In the genomic region with DNA sequence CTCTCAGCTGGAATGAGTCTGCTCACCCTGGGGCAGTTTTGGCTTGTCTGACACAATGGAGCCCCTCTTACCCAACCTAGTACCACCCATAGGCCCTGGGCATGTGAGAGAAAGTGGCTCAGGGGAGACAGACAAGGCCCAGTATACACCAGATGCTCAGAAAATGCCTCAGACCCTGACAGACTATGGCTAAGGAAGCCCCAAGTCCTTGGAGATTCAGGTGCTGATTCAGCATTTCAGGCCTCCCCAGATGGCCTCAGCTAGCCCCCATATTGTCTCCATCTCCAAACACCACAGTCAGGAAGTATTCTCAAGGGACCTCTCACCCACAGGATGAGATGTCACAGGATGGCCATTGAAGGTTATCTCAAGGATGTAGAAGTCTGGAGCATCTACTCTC, we compare ENCODE assay signal across 18 mouse cellular contexts. TPM values are rescaled to one million over a fixed set of nuclear protein-coding genes. Genes with fewer than 3 reads are reported as not detected.
DNase-seq lines count a peak whose midpoint lies in the region; ATAC-seq and TF ChIP-seq lines count a peak whose summit lies in the region.
"Had no signal": no experiment of that assay in that cellular context is flagged by ENCODE, and none has a peak within 500 bp of the region (broad histone marks: within the 10 kb centered on the region; RNA-seq: fewer than 3 reads in every experiment).

No protein-coding gene starts in this region.

- H3K4me1 ChIP-seq in forebrain, embryonic 15.5 days: peaks cover 52% of the 10 kb centered on the region
- H3K4me1 ChIP-seq in forebrain, embryonic 13.5 days: peaks cover 52% of the 10 kb centered on the region
- H3K4me1 ChIP-seq in neural tube, embryonic 12.5 days: peaks cover 38% of the 10 kb centered on the region
- H3K4me1 ChIP-seq in midbrain, embryonic 12.5 days: peaks cover 47% of the 10 kb centered on the region
- H3K4me1 ChIP-seq in olfactory bulb, adult 2 months (ENCODE audit: control insufficient read depth, insufficient read depth, low read length): peaks cover 57% of the 10 kb centered on the region
- H3K4me1 ChIP-seq: kidney, embryonic 15.5 days; limb, embryonic 10.5 days; liver, embryonic 12.5 days; stomach, embryonic 15.5 days had no signal

- no peak overlapping the region for H3K9ac ChIP-seq in forebrain, embryonic 15.5 days (replicated peaks)
- no peak overlapping the region for H3K9ac ChIP-seq in forebrain, embryonic 13.5 days
- H3K9ac ChIP-seq in neural tube, embryonic 12.5 days: no peak overlapping the region
- H3K9ac ChIP-seq in midbrain, embryonic 12.5 days (replicated peaks): no peak overlapping the region
- H3K9ac ChIP-seq: kidney, embryonic 15.5 days; liver, embryonic 12.5 days; lung, embryonic 14.5 days; stomach, embryonic 15.5 days had no signal

- no peaks in the 10 kb centered on the region for H3K9me3 ChIP-seq in forebrain, embryonic 15.5 days
- H3K9me3 ChIP-seq in forebrain, embryonic 13.5 days (replicated peaks): no peaks in the 10 kb centered on the region
- H3K9me3 ChIP-seq in neural tube, embryonic 12.5 days: no peaks in the 10 kb centered on the region
- H3K9me3 ChIP-seq in midbrain, embryonic 12.5 days: no peaks in the 10 kb centered on the region
- H3K9me3 ChIP-seq: kidney, embryonic 15.5 days; limb, embryonic 10.5 days; liver, embryonic 12.5 days; stomach, embryonic 15.5 days had no signal

- no peak overlapping the region for H3K4me2 ChIP-seq in forebrain, embryonic 15.5 days (replicated peaks)
- H3K4me2 ChIP-seq in forebrain, embryonic 13.5 days: no peak overlapping the region
- H3K4me2 ChIP-seq in neural tube, embryonic 12.5 days (replicated peaks): no peak overlapping the region
- H3K4me2 ChIP-seq in midbrain, embryonic 12.5 days (replicated peaks): no peak overlapping the region
- H3K4me2 ChIP-seq: kidney, embryonic 15.5 days; liver, embryonic 12.5 days; lung, embryonic 14.5 days; stomach, embryonic 15.5 days had no signal

- H3K4me3 ChIP-seq in forebrain, embryonic 15.5 days: no peak overlapping the region
- no peak overlapping the region for H3K4me3 ChIP-seq in forebrain, embryonic 13.5 days
- H3K4me3 ChIP-seq in neural tube, embryonic 12.5 days: no peak overlapping the region
- H3K4me3 ChIP-seq in midbrain, embryonic 12.5 days: no peak overlapping the region
- no peak overlapping the region for H3K4me3 ChIP-seq in olfactory bulb, adult 2 months (ENCODE audit: insufficient read depth, low read depth, low read length)
- H3K4me3 ChIP-seq: kidney, embryonic 15.5 days; limb, embryonic 10.5 days; liver, embryonic 12.5 days; stomach, embryonic 15.5 days had no signal

- no peak for DNase-seq in neural tube, embryonic 10.5 days (ENCODE audit: extremely low spot score, low spot score)
- no peak for DNase-seq in adrenal gland, adult 2 months
- no peak for DNase-seq in frontal cortex, adult 2 months (ENCODE audit: extremely low spot score in 1 of 2, low spot score in 1 of 2)
- DNase-seq: cerebellum, postnatal 25 days; heart, adult 18-20 months; lung, embryonic 14.5 days; spleen, adult 18-20 months; thymus, adult 2 months had no signal

- TF ChIP-seq POLR2A in olfactory bulb, adult 2 months (IDR thresholded peaks at IDR 0.05; ENCODE audit: insufficient read depth, low read depth, low read length): no peak

- H3K27ac ChIP-seq in forebrain, embryonic 15.5 days (replicated peaks): peak overlapping the region; percentile 84; the same call in 1 of the 2 replicates
- no peak overlapping the region for H3K27ac ChIP-seq in forebrain, embryonic 13.5 days
- no peak overlapping the region for H3K27ac ChIP-seq in neural tube, embryonic 12.5 days
- peak overlapping the region; percentile 88 for H3K27ac ChIP-seq in midbrain, embryonic 12.5 days (replicated peaks)
- H3K27ac ChIP-seq in olfactory bulb, adult 2 months (ENCODE audit: insufficient read depth, low read depth, low read length): 0 out of 2 replicates have a peak overlapping the region, but pooled peaks have one; percentile 12
- H3K27ac ChIP-seq: kidney, embryonic 15.5 days; limb, embryonic 10.5 days; liver, embryonic 12.5 days; stomach, embryonic 15.5 days had no signal

- no peak for ATAC-seq in forebrain, embryonic 15.5 days (replicated peaks)
- no peak for ATAC-seq in forebrain, embryonic 13.5 days
- 0 out of 2 replicates have a peak, but pooled peaks have one; percentile 31 for ATAC-seq in neural tube, embryonic 12.5 days (ENCODE audit: low FRiP score, low read depth)
- ATAC-seq in midbrain, embryonic 12.5 days (ENCODE audit: low FRiP score, low read depth): no peak
- ATAC-seq: liver, embryonic 12.5 days had no signal

- H3K27me3 ChIP-seq in forebrain, embryonic 15.5 days: no peaks in the 10 kb centered on the region
- no peaks in the 10 kb centered on the region for H3K27me3 ChIP-seq in forebrain, embryonic 13.5 days
- no peaks in the 10 kb centered on the region for H3K27me3 ChIP-seq in neural tube, embryonic 12.5 days (replicated peaks)
- H3K27me3 ChIP-seq in midbrain, embryonic 12.5 days: no peaks in the 10 kb centered on the region

- no peaks in the 10 kb centered on the region for H3K36me3 ChIP-seq in forebrain, embryonic 15.5 days
- H3K36me3 ChIP-seq in forebrain, embryonic 13.5 days (ENCODE audit: poor library complexity, severe bottlenecking): no peaks in the 10 kb centered on the region
- no peaks in the 10 kb centered on the region for H3K36me3 ChIP-seq in neural tube, embryonic 12.5 days
- H3K36me3 ChIP-seq in midbrain, embryonic 12.5 days: no peaks in the 10 kb centered on the region
- H3K36me3 ChIP-seq: kidney, embryonic 15.5 days; limb, embryonic 10.5 days; liver, embryonic 12.5 days; stomach, embryonic 15.5 days had no signal

- no peak for TF ChIP-seq CTCF in olfactory bulb, adult 2 months (IDR thresholded peaks at IDR 0.05; ENCODE audit: insufficient read depth, low read depth, low read length)

RNA-seq across cellular contexts. Expression of gene Kcnq2, which starts 12.5 kb away (rescaled TPM):
- 45.2 and 46.7 TPM in 2 replicates for polyA plus RNA-seq in forebrain, embryonic 15.5 days (2015; fragmentation: Nextera tagmentation; extraction: Ambion mirVana)
- polyA plus RNA-seq in forebrain, embryonic 13.5 days (2015; fragmentation: Nextera tagmentation; extraction: Ambion mirVana): 28.1 and 31.8 TPM in 2 replicates
- polyA plus RNA-seq in neural tube, embryonic 12.5 days (2016; fragmentation: Nextera tagmentation; extraction: Ambion mirVana): 39.0 and 41.6 TPM in 2 replicates
- polyA plus RNA-seq in midbrain, embryonic 12.5 days (2016; fragmentation: Nextera tagmentation; extraction: Ambion mirVana): 30.7 and 34.3 TPM in 2 replicates
- polyA plus RNA-seq in olfactory bulb, adult 2 months (2012; ENCODE audit: insufficient read depth, insufficient read length, low replicate concordance, missing spikeins): 209 TPM in 1 of 2 replicates, not detected in the other
- total RNA-seq in adrenal gland, adult 2 months (2021): 1 to 10 TPM; 5.2 to 5.4 TPM
- 2.8 and 3.7 TPM in 2 replicates for polyA plus RNA-seq in adrenal gland, adult 2 months (2012; rRNA removed)
- polyA plus RNA-seq in frontal cortex, adult 2 months (2012; rRNA removed): 167 and 170 TPM in 2 replicates
- polyA plus RNA-seq: heart, postnatal 0 days had no signal

RNA-seq across cellular contexts. Expression of gene Eef1a2, which starts 34.2 kb away (rescaled TPM):
- polyA plus RNA-seq in forebrain, embryonic 15.5 days (2015; fragmentation: Nextera tagmentation; extraction: Ambion mirVana): 5.8 and 6.3 TPM in 2 replicates
- 1.7 and 1.9 TPM in 2 replicates for polyA plus RNA-seq in forebrain, embryonic 13.5 days (2015; fragmentation: Nextera tagmentation; extraction: Ambion mirVana)
- polyA plus RNA-seq in neural tube, embryonic 12.5 days (2016; fragmentation: Nextera tagmentation; extraction: Ambion mirVana): 2.8 and 3.4 TPM in 2 replicates
- 1.4 and 1.6 TPM in 2 replicates for polyA plus RNA-seq in midbrain, embryonic 12.5 days (2016; fragmentation: Nextera tagmentation; extraction: Ambion mirVana)
- 147 TPM in 1 of 2 replicates, not detected in the other for polyA plus RNA-seq in olfactory bulb, adult 2 months (2012; ENCODE audit: insufficient read depth, insufficient read length, low replicate concordance, missing spikeins)
- total RNA-seq in adrenal gland, adult 2 months (2021): 10 to 100 TPM; 44.0 to 65.9 TPM
- 30.4 and 42.9 TPM in 2 replicates for polyA plus RNA-seq in adrenal gland, adult 2 months (2012; rRNA removed)
- polyA plus RNA-seq in frontal cortex, adult 2 months (2012; rRNA removed): 939 and 990 TPM in 2 replicates
- polyA plus RNA-seq: limb, embryonic 10.5 days; liver, embryonic 12.5 days; lung, embryonic 14.5 days had no signal

Comparison
In these comparisons a context has a peak if more than half of its experiments do, and no peak if none do; other contexts are left out.
1. H3K27ac ChIP-seq: peak in forebrain, embryonic 15.5 days (single experiment), midbrain, embryonic 12.5 days (single experiment) and olfactory bulb, adult 2 months (single experiment); none in forebrain, embryonic 13.5 days (single experiment) and neural tube, embryonic 12.5 days (single experiment).